Mouse (Mus musculus) megakaryocyte, embryonic 14.5 days (primary cell): ENCODE data around the gene Kcnb1. TPM values are rescaled to one million over a fixed set of nuclear protein-coding genes. Genes with fewer than 3 reads are reported as not detected.

Experiments used
- H3K27me3 ChIP-seq: replicated peaks from 2 replicates; pipeline ENCODE3; 2012; ENCODE audit warnings: inconsistent platforms
- H3K36me3 ChIP-seq: replicated peaks from 2 replicates; pipeline ENCODE3; 2012; ENCODE audit warnings: low read length, inconsistent platforms, mixed read lengths
- H3K4me1 ChIP-seq: 2 replicates; pipeline ENCODE4 v1.6.1; 2012; ENCODE audit warnings: inconsistent platforms
- H3K4me3 ChIP-seq: replicated peaks from 2 replicates; pipeline ENCODE3; 2012; ENCODE audit warnings: moderate library complexity, mild to moderate bottlenecking, inconsistent platforms
- H3K9me3 ChIP-seq: 2 replicates; pipeline ENCODE4 v1.6.1; 2012; ENCODE audit warnings: inconsistent platforms
- FLI1 ChIP-seq: IDR thresholded peaks from 2 replicates; pipeline ENCODE4 v1.6.1; 2012; ENCODE audit warnings: low read length, inconsistent platforms, mixed read lengths
- GATA1 ChIP-seq: IDR thresholded peaks from 3 replicates; pipeline ENCODE4 v1.6.1; 2012; ENCODE audit warnings: mixed read lengths, low read length, inconsistent platforms, borderline replicate concordance
- polyA plus RNA-seq: library from polyadenylated mRNA; stranded (reverse); fragments of >175 nt; gene quantifications from 2 replicates; pipeline ENCODE4 v1.2.3, GENCODE M21; 2012; ENCODE audit warnings: low replicate concordance; ENCODE audit not compliant: insufficient read depth

The Kcnb1 gene
- polyA plus RNA-seq, 1 experiment, result 0.02 TPM

DNA sequence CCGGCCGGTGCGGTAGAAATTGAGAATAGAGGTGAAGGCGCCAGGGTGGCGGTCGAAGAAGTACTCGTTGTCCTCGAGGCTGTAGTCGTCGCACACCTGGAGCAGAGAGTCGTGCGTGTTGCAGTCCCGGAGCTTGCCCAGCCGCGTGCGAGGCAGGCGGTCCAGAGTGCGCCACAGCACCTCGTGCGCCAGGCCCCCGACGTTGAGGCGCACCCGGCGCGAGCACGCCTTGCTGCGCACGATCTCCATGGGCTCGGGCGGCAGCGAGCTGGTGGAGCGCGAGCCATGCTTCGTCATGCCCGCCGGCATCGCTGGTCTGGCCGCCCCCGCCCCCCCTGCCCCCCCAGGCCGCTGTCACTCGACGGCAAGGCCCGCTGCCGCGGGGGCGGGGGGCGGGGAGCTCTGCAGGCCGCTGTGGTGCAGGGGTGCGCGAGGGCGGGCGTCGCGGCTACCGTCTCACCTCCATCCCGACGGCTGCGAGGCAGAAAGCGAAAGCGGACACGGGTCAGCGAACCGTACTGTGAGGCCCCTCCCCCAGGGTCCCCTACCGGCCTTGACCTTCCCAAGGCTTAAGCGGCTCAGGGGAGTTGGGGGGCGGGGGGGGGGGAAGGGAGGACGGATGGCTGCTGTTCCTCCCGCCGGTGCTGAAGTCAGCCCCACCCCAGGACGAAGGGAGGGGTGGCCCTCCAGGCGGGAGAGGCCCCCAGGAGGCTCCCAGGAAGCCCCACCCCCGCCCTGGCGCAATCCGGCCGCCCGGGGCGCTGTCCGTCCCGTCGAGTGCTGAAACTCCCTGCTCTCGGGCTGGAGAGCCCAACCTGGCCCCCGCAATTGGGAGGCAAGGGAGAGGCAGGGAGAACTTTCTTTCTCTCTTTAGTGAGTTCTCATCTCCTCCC is 1.4 kb downstream of the Kcnb1 start:
- H3K4me1 ChIP-seq, result peaks cover 17% of the 10 kb centered on the region
- peaks cover 90% of the 10 kb centered on the region for H3K27me3 ChIP-seq
- TF ChIP-seq FLI1 (no peak), GATA1 (no peak)

DNA sequence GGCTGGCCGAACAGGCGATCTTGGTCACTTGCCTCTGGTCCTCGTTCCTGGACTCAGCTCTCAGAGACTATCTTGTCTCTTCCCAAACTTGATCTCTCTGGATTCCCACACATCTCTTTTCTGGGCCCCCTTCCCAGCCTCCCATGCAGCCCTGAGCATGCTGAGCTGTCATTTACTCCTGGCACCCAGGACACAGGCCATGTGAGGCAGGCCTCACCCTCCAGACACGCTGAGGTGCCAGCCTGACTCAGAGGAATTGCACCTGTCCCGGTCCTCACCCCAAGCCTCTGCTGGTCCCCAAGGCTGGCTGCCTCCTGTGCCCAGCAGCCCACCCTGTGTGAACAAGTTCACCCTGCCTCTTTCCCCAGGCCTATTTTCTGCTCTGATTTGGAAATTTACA is 2.8 kb downstream of the Kcnb1 start:
- peaks cover 78% of the 10 kb centered on the region for H3K27me3 ChIP-seq
- H3K4me1 ChIP-seq, result peaks cover 17% of the 10 kb centered on the region
- TF ChIP-seq GATA1, result no peak
- TF ChIP-seq FLI1, result no peak
- peaks cover 14% of the 10 kb centered on the region for H3K9me3 ChIP-seq
- no peak overlapping the region for H3K4me3 ChIP-seq
- H3K36me3 ChIP-seq, result no peaks in the 10 kb centered on the region

More for the DNA sequence above, 1.4 kb downstream of the Kcnb1 start:
- H3K4me3 ChIP-seq, result peak overlapping the region; percentile 92
- H3K9me3 ChIP-seq, result peaks cover 8% of the 10 kb centered on the region
- H3K36me3 ChIP-seq, result no peaks in the 10 kb centered on the region

DNA sequence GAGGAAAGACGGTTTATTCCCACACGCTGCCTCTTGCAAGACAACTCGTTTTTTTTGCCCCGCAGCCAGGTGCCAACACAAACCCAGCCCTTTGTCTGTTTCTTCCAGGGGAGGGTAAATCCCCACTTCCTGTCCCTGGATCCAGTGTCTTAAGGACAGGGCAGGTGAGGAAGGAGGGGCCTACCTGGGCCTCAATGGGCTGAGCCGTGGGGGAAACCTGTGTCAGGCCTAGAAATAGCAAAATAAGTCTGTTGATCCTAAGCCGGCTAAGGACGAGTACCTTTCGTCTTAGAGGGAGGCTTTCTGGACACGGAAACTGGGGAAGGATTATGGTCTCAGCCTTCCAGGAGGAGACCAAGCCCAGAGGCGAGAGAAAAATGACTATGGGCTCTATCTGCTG is 3.4 kb downstream of the Kcnb1 start:
- no peak for TF ChIP-seq FLI1
- no peak for TF ChIP-seq GATA1

DNA sequence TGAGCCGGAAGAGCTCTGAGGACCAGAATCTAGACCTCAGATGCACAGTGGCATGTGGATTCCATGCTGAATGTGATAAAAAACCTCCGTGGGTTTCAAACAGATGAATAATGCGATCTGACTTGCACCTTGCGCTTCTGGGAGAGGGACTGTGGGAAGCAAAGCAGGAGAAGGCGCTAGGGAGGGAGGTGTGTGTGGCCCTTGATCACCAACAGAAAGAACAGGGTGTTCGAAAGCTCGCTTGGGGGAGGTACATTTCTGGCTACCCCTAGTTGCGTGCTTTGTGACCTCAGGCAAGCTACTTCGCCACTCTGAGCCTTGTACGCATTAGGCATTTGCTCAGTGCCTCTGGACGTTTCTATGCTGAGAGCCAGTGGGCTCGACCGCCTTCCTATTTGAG is 4.0 kb downstream of the Kcnb1 start:
- H3K4me3 ChIP-seq, result no peak overlapping the region
- H3K27me3 ChIP-seq, result peaks cover 80% of the 10 kb centered on the region
- H3K36me3 ChIP-seq, result no peaks in the 10 kb centered on the region
- H3K4me1 ChIP-seq, result peaks cover 17% of the 10 kb centered on the region
- TF ChIP-seq FLI1 (no peak), GATA1 (no peak)
- H3K9me3 ChIP-seq, result peaks cover 17% of the 10 kb centered on the region

More for the DNA sequence above, 3.4 kb downstream of the Kcnb1 start:
- Histone ChIP-seq H3K36me3 (no peaks in the 10 kb centered on the region), H3K4me1 (peaks cover 17% of the 10 kb centered on the region), H3K27me3 (peaks cover 80% of the 10 kb centered on the region), H3K4me3 (no peak overlapping the region), H3K9me3 (peaks cover 17% of the 10 kb centered on the region)

- no peaks in the 10 kb centered on the region for H3K36me3 ChIP-seq
- peaks cover 17% of the 10 kb centered on the region for H3K9me3 ChIP-seq
- no peak overlapping the region for H3K4me3 ChIP-seq
- TF ChIP-seq GATA1 (no peak), FLI1 (no peak)
- peaks cover 80% of the 10 kb centered on the region for H3K27me3 ChIP-seq
- peaks cover 17% of the 10 kb centered on the region for H3K4me1 ChIP-seq
Observed at GRCm38 (mm10) chr2:167185432-167185831, 4.5 kb downstream of the Kcnb1 start.

- no peak for TF ChIP-seq FLI1
- TF ChIP-seq GATA1, result no peak
- Histone ChIP-seq H3K27me3 (peaks cover 69% of the 10 kb centered on the region), H3K4me3 (no peak overlapping the region), H3K36me3 (no peaks in the 10 kb centered on the region), H3K4me1 (no peaks in the 10 kb centered on the region), H3K9me3 (peaks cover 11% of the 10 kb centered on the region)
Observed at GRCm38 (mm10) chr2:167181662-167182389, 8.1 kb downstream of the Kcnb1 start.

DNA sequence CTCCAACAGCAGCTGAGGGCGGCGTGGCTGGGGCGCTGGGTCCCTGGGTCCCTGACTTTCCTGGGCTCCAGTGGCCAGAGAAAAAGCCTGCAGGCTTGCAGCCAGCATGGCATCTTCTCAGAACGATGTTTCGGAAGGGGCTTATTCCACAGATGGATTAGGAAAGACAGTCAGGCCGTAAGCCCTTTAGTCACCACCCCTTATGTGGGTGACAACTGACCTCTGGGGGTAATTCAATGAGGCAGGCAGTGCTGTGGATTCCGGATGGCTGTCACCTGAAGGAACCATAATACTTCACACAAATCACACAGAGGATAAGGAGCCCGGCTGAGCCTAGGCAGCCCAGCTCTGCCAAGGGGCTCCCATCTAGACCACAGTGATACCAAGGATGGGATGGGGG is 8.9 kb downstream of the Kcnb1 start:
- no peak for TF ChIP-seq GATA1
- Histone ChIP-seq H3K9me3 (peaks cover 11% of the 10 kb centered on the region), H3K27me3 (peaks cover 69% of the 10 kb centered on the region), H3K4me3 (no peak overlapping the region), H3K4me1 (no peaks in the 10 kb centered on the region), H3K36me3 (no peaks in the 10 kb centered on the region)

- H3K4me3 ChIP-seq, result no peak overlapping the region
- no peaks in the 10 kb centered on the region for H3K36me3 ChIP-seq
- peaks cover 67% of the 10 kb centered on the region for H3K27me3 ChIP-seq
- TF ChIP-seq GATA1 (no peak), FLI1 (no peak)
- H3K4me1 ChIP-seq, result no peaks in the 10 kb centered on the region
- peaks cover 11% of the 10 kb centered on the region for H3K9me3 ChIP-seq
Observed at GRCm38 (mm10) chr2:167179301-167179700, 10.7 kb downstream of the Kcnb1 start.

GRCm38 (mm10) chr2:167177231-167177641 is 12.7 kb downstream of the Kcnb1 start:
- H3K36me3 ChIP-seq, result no peaks in the 10 kb centered on the region
- TF ChIP-seq FLI1, result no peak
- TF ChIP-seq GATA1, result no peak
- H3K9me3 ChIP-seq, result peaks cover 18% of the 10 kb centered on the region
- H3K4me1 ChIP-seq, result no peaks in the 10 kb centered on the region
- H3K27me3 ChIP-seq, result peaks cover 78% of the 10 kb centered on the region
- no peak overlapping the region for H3K4me3 ChIP-seq

DNA sequence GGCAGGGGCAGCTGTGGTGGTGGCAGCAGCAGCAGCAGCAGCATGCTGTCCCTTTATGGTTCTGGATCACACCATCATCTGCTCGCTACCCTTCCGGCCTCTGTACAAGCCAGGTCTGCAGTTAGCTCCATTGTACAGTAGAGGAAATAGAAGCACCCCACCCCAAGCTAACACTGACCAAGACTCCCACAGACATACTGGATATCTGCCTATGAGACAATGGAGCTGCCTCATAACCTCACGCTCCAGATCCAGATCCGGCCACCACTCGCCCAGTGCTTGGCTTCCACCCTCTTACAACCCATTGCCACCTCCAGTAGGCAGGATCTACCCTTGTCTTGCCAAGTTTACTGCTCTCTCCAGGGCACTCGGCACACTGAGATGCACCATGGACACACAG is 14.7 kb downstream of the Kcnb1 start:
- Histone ChIP-seq H3K36me3 (no peaks in the 10 kb centered on the region), H3K27me3 (peaks cover 73% of the 10 kb centered on the region), H3K9me3 (peaks cover 15% of the 10 kb centered on the region; the same call in 1 of the 2 replicates), H3K4me1 (no peaks in the 10 kb centered on the region), H3K4me3 (no peak overlapping the region)
- TF ChIP-seq GATA1, result no peak
- TF ChIP-seq FLI1, result no peak
